Mouse (Mus musculus): ENCODE data around the gene Krt84. TPM values are rescaled to one million over a fixed set of nuclear protein-coding genes. Genes with fewer than 3 reads are reported as not detected.

The Krt84 gene
- polyA plus RNA-seq (2021): not detected

- ChIA-PET POLR2A (no interaction called here), CTCF (interaction anchor here (0.6 kb wide), 1 partner anchor 33 kb away, joined by 3 read pairs; no protein-coding TSS in a partner anchor)
- TF ChIP-seq CTCF (IDR thresholded peaks at IDR 0.05): no peak
- ATAC-seq (no peak), DNase-seq (ENCODE audit: low read depth, low spot score) (no peak)
- peaks cover 4% of the 10 kb centered on the region for H3K27me3 ChIP-seq
- in situ Hi-C loops (cut with MboI; ENCODE audit: low pct_unique_long_range_greater_than_20kb): no loop called here
These were observed at the start of gene Krt84 for GRCm38 (mm10) chr15:101532720-101533119. Gene Krt84 (minus strand): TSS chr15:101532820.

- in situ Hi-C loops (cut with MboI; ENCODE audit: low pct_unique_long_range_greater_than_20kb): no loop called here
- TF ChIP-seq CTCF (IDR thresholded peaks at IDR 0.05): no peak
- POLR2A ChIA-PET: no interaction called here
- H3K27me3 ChIP-seq: peaks cover 4% of the 10 kb centered on the region
- no peak for DNase-seq (ENCODE audit: low read depth, low spot score)
- CTCF ChIA-PET: no interaction called here
- no peak for ATAC-seq
These were observed 49.1 kb upstream of the Krt84 start for GRCm38 (mm10) chr15:101581701-101582100.

DNA sequence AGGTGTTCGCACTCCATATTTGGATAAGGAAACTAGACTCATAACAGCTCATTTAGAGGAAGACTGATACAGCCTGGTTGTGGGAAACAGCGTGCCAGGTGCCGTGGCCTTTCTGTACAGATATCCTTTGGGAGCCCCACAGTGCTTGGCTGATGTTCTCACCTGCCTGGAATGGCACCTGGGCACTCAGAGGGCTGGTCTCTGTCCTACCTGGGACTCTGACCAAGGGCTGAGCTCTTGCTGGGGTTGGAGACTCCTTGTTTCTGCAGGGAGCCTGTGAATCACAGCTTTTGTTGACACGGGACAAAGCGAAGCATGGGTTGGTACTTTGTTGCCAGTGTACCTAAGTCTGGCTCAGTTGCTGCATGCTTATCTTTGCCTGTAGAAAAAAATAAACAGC lies 42.9 kb upstream of the Krt84 start:
- H3K27me3 ChIP-seq: peaks cover 7% of the 10 kb centered on the region
- DNase-seq (ENCODE audit: low read depth, low spot score) (no peak), ATAC-seq (no peak)
- POLR2A ChIA-PET: no interaction called here
- in situ Hi-C loops (cut with MboI; ENCODE audit: low pct_unique_long_range_greater_than_20kb): no loop called here
- CTCF ChIA-PET: no interaction called here
- no peak for TF ChIP-seq CTCF (IDR thresholded peaks at IDR 0.05)

- H3K27me3 ChIP-seq: peaks cover 10% of the 10 kb centered on the region
- in situ Hi-C loops (cut with MboI; ENCODE audit: low pct_unique_long_range_greater_than_20kb): no loop called here
- no peak for DNase-seq (ENCODE audit: low read depth, low spot score)
- ChIA-PET POLR2A (no interaction called here), CTCF (no interaction called here)
- no peak for TF ChIP-seq CTCF (IDR thresholded peaks at IDR 0.05)
- no peak for ATAC-seq
These were observed 41.3 kb upstream of the Krt84 start, which contains the start of gene Krt75 for GRCm38 (mm10) chr15:101573796-101574345. Gene Krt75 (minus strand): TSS chr15:101573904.

DNA sequence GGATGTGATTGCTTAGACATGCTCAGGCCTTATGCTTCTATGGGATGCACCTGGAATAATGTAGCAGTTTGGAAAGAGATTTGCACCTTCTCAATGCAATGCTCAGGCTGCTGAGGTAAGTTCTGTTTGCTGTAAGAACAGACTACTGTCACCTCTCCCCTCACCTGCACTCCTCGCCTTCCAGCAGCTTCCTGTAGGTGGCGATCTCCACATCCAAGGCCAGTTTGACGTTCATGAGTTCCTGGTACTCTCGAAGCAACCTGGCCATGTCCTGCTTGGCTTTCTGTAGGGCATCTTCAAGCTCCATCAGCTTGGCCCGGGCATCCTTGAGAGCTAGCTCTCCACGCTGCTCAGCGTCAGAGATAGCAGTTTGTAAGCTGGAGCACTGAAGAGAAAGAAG lies 35.2 kb upstream of the Krt84 start:
- no peak for DNase-seq (ENCODE audit: low read depth, low spot score)
- TF ChIP-seq CTCF (IDR thresholded peaks at IDR 0.05): no peak
- ChIA-PET CTCF (no interaction called here), POLR2A (interaction anchor here (0.6 kb wide), 1 partner anchor 17 kb away, joined by 3 read pairs; no protein-coding TSS in a partner anchor)
- in situ Hi-C loops (cut with MboI; ENCODE audit: low pct_unique_long_range_greater_than_20kb): no loop called here
- no peak for ATAC-seq
- peaks cover 31% of the 10 kb centered on the region for H3K27me3 ChIP-seq

- no peak for ATAC-seq
- ChIA-PET CTCF (no interaction called here), POLR2A (no interaction called here)
- no peak for TF ChIP-seq CTCF (IDR thresholded peaks at IDR 0.05)
- in situ Hi-C loops (cut with MboI; ENCODE audit: low pct_unique_long_range_greater_than_20kb): no loop called here
- DNase-seq (ENCODE audit: low read depth, low spot score): no peak
- H3K27me3 ChIP-seq: peaks cover 26% of the 10 kb centered on the region
These were observed 30.2 kb upstream of the Krt84 start, which contains the start of gene Krt90 for GRCm38 (mm10) chr15:101562850-101563249. Gene Krt90 (minus strand): TSS chr15:101562950.

- H3K27me3 ChIP-seq: peaks cover 11% of the 10 kb centered on the region
- ChIA-PET POLR2A (no interaction called here), CTCF (no interaction called here)
- DNase-seq (ENCODE audit: low read depth, low spot score): no peak
- ATAC-seq: no peak
- TF ChIP-seq CTCF (IDR thresholded peaks at IDR 0.05): no peak
- in situ Hi-C loops (cut with MboI; ENCODE audit: low pct_unique_long_range_greater_than_20kb): no loop called here
These were observed 25.5 kb upstream of the Krt84 start for GRCm38 (mm10) chr15:101558034-101558646.

- in situ Hi-C loops (cut with MboI; ENCODE audit: low pct_unique_long_range_greater_than_20kb): no loop called here
- H3K27me3 ChIP-seq: peaks cover 22% of the 10 kb centered on the region
- ChIA-PET CTCF (no interaction called here), POLR2A (no interaction called here)
- ATAC-seq (no peak), DNase-seq (ENCODE audit: low read depth, low spot score) (no peak)
- no peak for TF ChIP-seq CTCF (IDR thresholded peaks at IDR 0.05)
These were observed 20.5 kb upstream of the Krt84 start for GRCm38 (mm10) chr15:101553169-101553568.

DNA sequence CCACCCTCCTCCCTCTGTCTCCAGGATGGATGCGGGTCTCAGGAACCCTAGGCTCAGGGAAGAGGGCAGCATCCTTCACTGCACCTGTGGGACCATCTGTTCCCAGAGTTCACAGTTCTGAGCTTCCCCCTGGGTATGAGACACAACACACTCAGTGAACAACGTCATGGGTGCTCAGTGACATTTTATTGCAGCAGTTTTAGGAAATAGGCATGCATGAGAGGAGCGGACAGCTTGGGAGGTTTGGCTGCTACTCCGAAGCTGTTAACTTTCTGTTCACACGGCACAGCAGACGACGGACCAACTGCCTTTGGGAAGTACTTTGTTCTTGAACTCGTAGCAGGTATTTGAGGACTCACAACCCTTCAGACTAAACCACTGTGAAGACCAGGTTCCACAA lies 19.6 kb upstream of the Krt84 start:
- peaks cover 22% of the 10 kb centered on the region for H3K27me3 ChIP-seq
- ATAC-seq (no peak), DNase-seq (ENCODE audit: low read depth, low spot score) (no peak)
- in situ Hi-C loops (cut with MboI; ENCODE audit: low pct_unique_long_range_greater_than_20kb): no loop called here
- POLR2A ChIA-PET: no interaction called here
- CTCF ChIA-PET: no interaction called here
- no peak for TF ChIP-seq CTCF (IDR thresholded peaks at IDR 0.05)

GRCm38 (mm10) chr15:101550567-101550966 lies 17.9 kb upstream of the Krt84 start, which contains the start of gene Krt82:
Gene Krt82 (minus strand): TSS chr15:101550667.
- POLR2A ChIA-PET: no interaction called here
- CTCF ChIA-PET: no interaction called here
- peaks cover 22% of the 10 kb centered on the region for H3K27me3 ChIP-seq
- TF ChIP-seq CTCF (IDR thresholded peaks at IDR 0.05): no peak
- ATAC-seq: no peak
- in situ Hi-C loops (cut with MboI; ENCODE audit: low pct_unique_long_range_greater_than_20kb): no loop called here
- DNase-seq (ENCODE audit: low read depth, low spot score): no peak

DNA sequence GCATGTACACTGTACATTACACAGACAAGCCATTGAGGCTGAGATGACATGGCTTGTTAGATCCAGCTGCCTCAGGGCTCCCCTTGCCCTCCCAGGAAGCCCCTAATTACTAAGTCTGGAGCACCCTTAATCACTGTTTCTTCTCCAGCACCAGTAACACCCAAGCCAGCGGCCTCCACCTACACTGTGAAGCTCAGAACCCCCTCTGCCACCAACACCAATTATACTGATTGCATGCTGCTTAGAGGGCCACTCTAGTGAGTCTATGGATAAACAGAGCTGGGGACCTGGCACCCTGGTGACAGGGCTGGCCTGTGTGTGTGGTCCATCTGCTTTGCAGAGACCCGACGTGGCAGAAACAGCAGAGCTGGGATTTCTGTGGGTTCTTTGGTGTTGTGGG lies 11.9 kb upstream of the Krt84 start:
- in situ Hi-C loops (cut with MboI; ENCODE audit: low pct_unique_long_range_greater_than_20kb): no loop called here
- POLR2A ChIA-PET: no interaction called here
- CTCF ChIA-PET: no interaction called here

DNA sequence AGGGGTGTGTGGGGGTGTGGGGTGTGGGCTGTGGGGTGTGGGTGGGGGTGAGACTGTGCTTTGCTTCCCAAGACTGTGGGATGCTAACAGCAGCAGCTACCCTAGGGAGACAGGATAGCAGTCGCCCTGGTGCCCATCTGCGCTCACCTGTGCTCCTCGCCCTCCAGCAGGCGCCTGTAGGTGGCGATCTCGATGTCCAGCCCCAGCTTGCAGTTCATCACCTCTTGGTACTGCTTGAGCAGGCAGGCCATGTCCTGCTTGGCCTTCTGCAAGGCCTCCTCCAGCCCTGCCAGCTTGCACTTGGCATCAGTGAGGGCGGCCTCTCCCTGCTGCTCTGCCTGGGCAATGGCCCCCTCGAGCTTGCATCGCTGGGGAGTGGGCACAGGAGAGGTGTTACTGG lies 9.9 kb upstream of the Krt84 start:
- CTCF ChIA-PET: no interaction called here
- no peaks in the 10 kb centered on the region for H3K27me3 ChIP-seq
- POLR2A ChIA-PET: no interaction called here
- TF ChIP-seq CTCF (IDR thresholded peaks at IDR 0.05): no peak
- in situ Hi-C loops (cut with MboI; ENCODE audit: low pct_unique_long_range_greater_than_20kb): no loop called here
- ATAC-seq: no peak
- DNase-seq (ENCODE audit: low read depth, low spot score): no peak

More for the DNA sequence above, 11.9 kb upstream of the Krt84 start:
- no peak for DNase-seq (ENCODE audit: low read depth, low spot score)
- H3K27me3 ChIP-seq: no peaks in the 10 kb centered on the region
- no peak for ATAC-seq
- no peak for TF ChIP-seq CTCF (IDR thresholded peaks at IDR 0.05)

All from Patski (cell line).